Mouse (Mus musculus) CH12.LX (cell line): ENCODE measurements at regions not wholly inside any gene's neighbourhood (a gene's known extent, or its start where the extent isn't known, plus 50 kb on each side); places are given as distances from the start of the nearest gene placed in this dataset.

Source experiments
- CTCF ChIP-seq, 2 experiments: IDR thresholded peaks in 1 of 2; conservative IDR thresholded peaks in 1 of 2; 2 replicates each; pipeline ENCODE4 v1.5.1; 2011 to 2012; ENCODE audit warnings: low read depth in 2 of 2, low read length in 2 of 2, improper control_type of control experiment in 1 of 2, inconsistent platforms in 1 of 2, mild to moderate bottlenecking in 1 of 2, moderate library complexity in 1 of 2
- MAX ChIP-seq: IDR thresholded peaks from 2 replicates; pipeline ENCODE4 v1.6.1; 2011; ENCODE audit warnings: low read length, improper control_type of control experiment
- MXI1 ChIP-seq: IDR thresholded peaks from 2 replicates; pipeline ENCODE4 v1.6.1; 2011; ENCODE audit warnings: mild to moderate bottlenecking, low read depth, low read length, improper control_type of control experiment
- NELFE ChIP-seq: IDR thresholded peaks from 2 replicates; pipeline ENCODE4 v1.6.1; 2011; ENCODE audit warnings: low read depth, low read length, improper control_type of control experiment
- POLR2A ChIP-seq: IDR thresholded peaks from 2 replicates; pipeline ENCODE4 v1.6.1; 2011; ENCODE audit warnings: low read depth, mild to moderate bottlenecking, improper control_type of control experiment, low read length
- TCF12 ChIP-seq: IDR thresholded peaks from 2 replicates; pipeline ENCODE4 v1.6.1; 2014; ENCODE audit warnings: low read depth, mild to moderate bottlenecking, inconsistent platforms, low read length, improper control_type of control experiment
- ZC3H11A ChIP-seq: IDR thresholded peaks from 2 replicates; pipeline ENCODE4 v1.6.1; 2012; ENCODE audit warnings: low read depth, mild to moderate bottlenecking, inconsistent platforms, low read length, improper control_type of control experiment
- ZMIZ1 ChIP-seq: IDR thresholded peaks from 2 replicates; pipeline ENCODE4 v1.6.1; 2012; ENCODE audit warnings: low read depth, mild to moderate bottlenecking, inconsistent platforms, low read length, improper control_type of control experiment

DNA sequence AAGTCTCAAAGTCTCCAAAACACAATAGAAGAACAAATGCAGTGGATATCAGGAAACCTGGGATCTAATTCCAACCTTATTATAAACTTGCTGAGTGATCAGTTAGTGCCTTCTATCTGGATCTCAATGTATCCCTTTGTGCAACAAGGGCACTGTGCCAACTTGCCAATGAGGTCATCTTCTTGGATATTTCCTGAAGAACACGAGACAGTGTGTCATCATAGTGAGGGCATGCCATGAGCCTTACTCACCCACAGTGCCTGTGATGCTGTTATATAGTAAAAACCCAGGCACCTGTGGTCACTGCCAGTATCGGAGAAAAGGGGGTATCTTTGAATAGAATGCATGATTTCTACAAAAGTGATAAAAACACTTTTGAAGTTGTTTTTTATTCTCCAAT, 60.2 kb upstream of the Cd34 start:
- TF ChIP-seq TCF12 (no peak), NELFE (no peak), CTCF (conservative IDR thresholded peaks at IDR 0.05 in 1 of 2, IDR thresholded peaks at IDR 0.05 in 1 of 2; ENCODE audit: low read depth in 2 of 2, low read length in 2 of 2) (no peak), MXI1 (no peak), MAX (no peak), ZMIZ1 (no peak), POLR2A (no peak), ZC3H11A (no peak)
